Mouse (Mus musculus): ENCODE measurements at regions not wholly inside any gene's neighbourhood (a gene's known extent, or its start where the extent isn't known, plus 50 kb on each side); places are given as distances from the start of the nearest gene placed in this dataset.

GRCm38 (mm10) chr1:184335952-184336351 is 301.9 kb upstream of the 1700056E22Rik start:
- H3K4me3 ChIP-seq (ENCODE audit: insufficient read depth, poor library complexity, severe bottlenecking) = no peak overlapping the region
- H3K36me3 ChIP-seq (ENCODE audit: control insufficient read depth, insufficient read depth) = no peaks in the 10 kb centered on the region
- H3K79me2 ChIP-seq (ENCODE audit: control insufficient read depth, insufficient read depth) = no peaks in the 10 kb centered on the region
- no peaks in the 10 kb centered on the region for H3K79me3 ChIP-seq (ENCODE audit: low read depth)
- TF ChIP-seq CEBPB (IDR thresholded peaks at IDR 0.05; ENCODE audit: low read depth) (no peak), MYOG (IDR thresholded peaks at IDR 0.05; ENCODE audit: control insufficient read depth, extremely low read depth, insufficient read length) (no peak), CTCF (IDR thresholded peaks at IDR 0.05; ENCODE audit: control insufficient read depth, insufficient read depth, insufficient read length) (no peak), USF1 (IDR thresholded peaks at IDR 0.05; ENCODE audit: low read depth) (no peak), MYOD1 (IDR thresholded peaks at IDR 0.05; ENCODE audit: control insufficient read depth, insufficient read length, low read depth) (no peak), FOSL1 (IDR thresholded peaks at IDR 0.05; ENCODE audit: insufficient read depth, low read length, poor library complexity, severe bottlenecking) (no peak), MAX (IDR thresholded peaks at IDR 0.05) (no peak)
- H3K27me3 ChIP-seq (ENCODE audit: control insufficient read depth, insufficient read depth, insufficient read length) = no peaks in the 10 kb centered on the region
- no peak overlapping the region for H3ac ChIP-seq (ENCODE audit: control insufficient read depth, insufficient read length, low read depth)

- Histone ChIP-seq H3K79me2 (ENCODE audit: control insufficient read depth, insufficient read depth) (no peaks in the 10 kb centered on the region), H3ac (ENCODE audit: control insufficient read depth, insufficient read length, low read depth) (no peak overlapping the region), H3K4me3 (ENCODE audit: insufficient read depth, poor library complexity, severe bottlenecking) (no peak overlapping the region), H3K27me3 (ENCODE audit: control insufficient read depth, insufficient read depth, insufficient read length) (no peaks in the 10 kb centered on the region), H3K79me3 (ENCODE audit: low read depth) (no peaks in the 10 kb centered on the region), H3K36me3 (ENCODE audit: control insufficient read depth, insufficient read depth) (no peaks in the 10 kb centered on the region)
- TF ChIP-seq CTCF (IDR thresholded peaks at IDR 0.05; ENCODE audit: control insufficient read depth, insufficient read depth, insufficient read length) (no peak), MAX (IDR thresholded peaks at IDR 0.05) (no peak), FOSL1 (IDR thresholded peaks at IDR 0.05; ENCODE audit: insufficient read depth, low read length, poor library complexity, severe bottlenecking) (no peak), CEBPB (IDR thresholded peaks at IDR 0.05; ENCODE audit: low read depth) (no peak), USF1 (IDR thresholded peaks at IDR 0.05; ENCODE audit: low read depth) (no peak), MYOD1 (IDR thresholded peaks at IDR 0.05; ENCODE audit: control insufficient read depth, insufficient read length, low read depth) (no peak), MYOG (IDR thresholded peaks at IDR 0.05; ENCODE audit: control insufficient read depth, extremely low read depth, insufficient read length) (no peak)
These were observed 301.2 kb upstream of the 1700056E22Rik start for GRCm38 (mm10) chr1:184335281-184335680.

- Histone ChIP-seq H3K27me3 (ENCODE audit: control insufficient read depth, insufficient read depth, insufficient read length) (no peaks in the 10 kb centered on the region), H3K4me3 (ENCODE audit: insufficient read depth, poor library complexity, severe bottlenecking) (no peak overlapping the region), H3ac (ENCODE audit: control insufficient read depth, insufficient read length, low read depth) (no peak overlapping the region), H3K79me2 (ENCODE audit: control insufficient read depth, insufficient read depth) (no peaks in the 10 kb centered on the region), H3K79me3 (ENCODE audit: low read depth) (no peaks in the 10 kb centered on the region), H3K36me3 (ENCODE audit: control insufficient read depth, insufficient read depth) (no peaks in the 10 kb centered on the region)
- TF ChIP-seq FOSL1 (IDR thresholded peaks at IDR 0.05; ENCODE audit: insufficient read depth, low read length, poor library complexity, severe bottlenecking) = no peak
- no peak for TF ChIP-seq MAX (IDR thresholded peaks at IDR 0.05)
- TF ChIP-seq MYOG (IDR thresholded peaks at IDR 0.05; ENCODE audit: control insufficient read depth, extremely low read depth, insufficient read length) = no peak
- TF ChIP-seq CTCF (IDR thresholded peaks at IDR 0.05; ENCODE audit: control insufficient read depth, insufficient read depth, insufficient read length) = no peak
- no peak for TF ChIP-seq MYOD1 (IDR thresholded peaks at IDR 0.05; ENCODE audit: control insufficient read depth, insufficient read length, low read depth)
- TF ChIP-seq USF1 (IDR thresholded peaks at IDR 0.05; ENCODE audit: low read depth) = no peak
- TF ChIP-seq CEBPB (IDR thresholded peaks at IDR 0.05; ENCODE audit: low read depth) = no peak
These were observed 300.7 kb upstream of the 1700056E22Rik start for GRCm38 (mm10) chr1:184334818-184335217.

GRCm38 (mm10) chr1:184333086-184333485 is 299.0 kb upstream of the 1700056E22Rik start:
- Histone ChIP-seq H3K36me3 (ENCODE audit: control insufficient read depth, insufficient read depth) (no peaks in the 10 kb centered on the region), H3K79me3 (ENCODE audit: low read depth) (no peaks in the 10 kb centered on the region), H3K4me3 (ENCODE audit: insufficient read depth, poor library complexity, severe bottlenecking) (no peak overlapping the region), H3K79me2 (ENCODE audit: control insufficient read depth, insufficient read depth) (no peaks in the 10 kb centered on the region), H3ac (ENCODE audit: control insufficient read depth, insufficient read length, low read depth) (no peak overlapping the region), H3K27me3 (ENCODE audit: control insufficient read depth, insufficient read depth, insufficient read length) (no peaks in the 10 kb centered on the region)
- TF ChIP-seq CEBPB (IDR thresholded peaks at IDR 0.05; ENCODE audit: low read depth) (no peak), USF1 (IDR thresholded peaks at IDR 0.05; ENCODE audit: low read depth) (no peak), MAX (IDR thresholded peaks at IDR 0.05) (no peak), CTCF (IDR thresholded peaks at IDR 0.05; ENCODE audit: control insufficient read depth, insufficient read depth, insufficient read length) (no peak), FOSL1 (IDR thresholded peaks at IDR 0.05; ENCODE audit: insufficient read depth, low read length, poor library complexity, severe bottlenecking) (no peak), MYOD1 (IDR thresholded peaks at IDR 0.05; ENCODE audit: control insufficient read depth, insufficient read length, low read depth) (no peak), MYOG (IDR thresholded peaks at IDR 0.05; ENCODE audit: control insufficient read depth, extremely low read depth, insufficient read length) (no peak)

GRCm38 (mm10) chr1:184330516-184331350 is 296.6 kb upstream of the 1700056E22Rik start:
- Histone ChIP-seq H3K79me3 (ENCODE audit: low read depth) (no peaks in the 10 kb centered on the region), H3K36me3 (ENCODE audit: control insufficient read depth, insufficient read depth) (no peaks in the 10 kb centered on the region), H3K4me3 (ENCODE audit: insufficient read depth, poor library complexity, severe bottlenecking) (no peak overlapping the region), H3K79me2 (ENCODE audit: control insufficient read depth, insufficient read depth) (no peaks in the 10 kb centered on the region), H3K27me3 (ENCODE audit: control insufficient read depth, insufficient read depth, insufficient read length) (no peaks in the 10 kb centered on the region), H3ac (ENCODE audit: control insufficient read depth, insufficient read length, low read depth) (no peak overlapping the region)
- TF ChIP-seq MYOG (IDR thresholded peaks at IDR 0.05; ENCODE audit: control insufficient read depth, extremely low read depth, insufficient read length) (no peak), CEBPB (IDR thresholded peaks at IDR 0.05; ENCODE audit: low read depth) (no peak), MAX (IDR thresholded peaks at IDR 0.05) (no peak), FOSL1 (IDR thresholded peaks at IDR 0.05; ENCODE audit: insufficient read depth, low read length, poor library complexity, severe bottlenecking) (no peak), USF1 (IDR thresholded peaks at IDR 0.05; ENCODE audit: low read depth) (no peak), MYOD1 (IDR thresholded peaks at IDR 0.05; ENCODE audit: control insufficient read depth, insufficient read length, low read depth) (no peak), CTCF (IDR thresholded peaks at IDR 0.05; ENCODE audit: control insufficient read depth, insufficient read depth, insufficient read length) (no peak)

Measured in C2C12 (cell line).